Mouse (Mus musculus): ENCODE results near the gene Olfr1. TPM values are rescaled to one million over a fixed set of nuclear protein-coding genes. Genes with fewer than 3 reads are reported as not detected.

The Olfr1 gene
- polyA plus RNA-seq (2015; fragmentation: Nextera tagmentation; extraction: Ambion mirVana) = not detected in 2 replicates

DNA sequence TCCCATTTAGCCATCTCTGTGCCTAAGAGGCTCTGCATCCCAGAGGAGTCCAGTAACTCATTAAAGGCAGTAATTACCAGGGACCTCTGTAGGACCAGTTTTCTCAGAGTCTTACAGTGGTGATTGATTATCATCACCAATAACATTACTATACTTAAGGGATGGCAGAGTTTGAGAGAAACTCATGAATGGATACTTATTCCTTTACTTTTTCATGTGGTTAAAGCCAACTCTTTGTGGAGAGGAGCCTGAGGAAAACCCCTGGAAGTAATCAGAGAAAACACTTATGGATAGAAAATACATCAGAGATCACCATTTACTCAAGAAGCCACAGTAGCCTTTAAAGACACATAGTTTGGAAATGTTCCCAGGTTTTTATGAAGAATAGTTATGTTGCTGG is at the start of gene Olfr1:
TSS of gene Olfr1 (minus strand) at position 101 of the 400 bp plus-strand sequence.
- H3K36me3 ChIP-seq = no peaks in the 10 kb centered on the region
- no peaks in the 10 kb centered on the region for H3K27me3 ChIP-seq
- H3K9me3 ChIP-seq (replicated peaks) = no peaks in the 10 kb centered on the region
- no peak within 1 kb of the TSS for H3K4me3 ChIP-seq (replicated peaks)
- H3K9ac ChIP-seq = no peak within 1 kb of the TSS
- no peak for ATAC-seq (replicated peaks; ENCODE audit: low FRiP score)
- H3K27ac ChIP-seq = no peak within 1 kb of the TSS
- H3K4me2 ChIP-seq = no peak within 1 kb of the TSS
- H3K4me1 ChIP-seq = no peaks in the 10 kb centered on the region

DNA sequence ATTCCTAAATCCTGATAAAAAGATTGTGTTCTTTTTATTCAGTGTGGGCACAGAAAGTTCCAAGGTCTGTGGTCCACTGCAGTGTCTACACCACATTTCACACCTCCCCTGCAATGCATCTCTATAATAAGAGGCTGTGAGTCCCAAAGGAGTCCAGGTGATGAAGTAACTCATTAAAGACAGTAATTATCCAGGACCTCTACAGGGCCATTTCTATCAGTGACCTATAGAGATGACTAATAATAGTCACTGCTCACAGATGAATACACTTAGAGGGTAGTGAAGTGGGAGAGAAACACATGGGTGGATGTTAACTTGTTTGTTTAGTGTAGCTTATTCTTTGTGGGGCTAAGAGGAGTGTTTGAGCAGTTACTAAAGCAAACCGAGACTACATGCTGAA is 29.0 kb upstream of the Olfr1 start, which contains the start of gene Olfr378:
TSS of gene Olfr378 (minus strand) at position 101 of the 400 bp plus-strand sequence.
- WGBS = 93% methylated on average over 1 of the region's 1 CpGs

DNA sequence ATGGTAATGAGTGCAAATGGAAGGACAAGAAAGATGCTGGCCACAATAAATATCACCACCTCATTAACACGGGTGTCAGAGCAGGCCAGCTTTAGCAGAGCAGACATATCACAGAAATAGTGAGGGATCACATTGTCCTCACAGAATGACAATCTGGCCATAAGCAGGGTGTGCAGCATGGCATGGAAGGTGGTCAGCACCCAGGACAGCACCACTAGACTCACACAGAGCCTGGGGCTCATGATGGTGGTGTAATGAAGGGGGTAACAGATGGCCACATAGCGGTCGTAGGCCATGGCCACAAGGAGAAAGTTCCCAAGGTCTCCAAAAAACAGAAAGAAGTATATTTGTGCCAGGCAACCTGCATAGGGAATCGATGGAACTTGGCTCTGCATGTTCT is 4.0 kb downstream of the Olfr1 start:
- H3K4me1 ChIP-seq = no peaks in the 10 kb centered on the region
- no peak overlapping the region for H3K27ac ChIP-seq
- no peaks in the 10 kb centered on the region for H3K9me3 ChIP-seq (replicated peaks)
- no peak for ATAC-seq (replicated peaks; ENCODE audit: low FRiP score)
- H3K9ac ChIP-seq = no peak overlapping the region
- 56% methylated on average over 4 of the region's 4 CpGs for WGBS
- H3K36me3 ChIP-seq = no peaks in the 10 kb centered on the region
- no peaks in the 10 kb centered on the region for H3K27me3 ChIP-seq
- no peak overlapping the region for H3K4me2 ChIP-seq
- H3K4me3 ChIP-seq (replicated peaks) = no peak overlapping the region

More for the DNA sequence above, 29.0 kb upstream of the Olfr1 start, which contains the start of gene Olfr378:
- ATAC-seq (replicated peaks; ENCODE audit: low FRiP score) = no peak
- Histone ChIP-seq H3K9me3 (replicated peaks) (no peaks in the 10 kb centered on the region), H3K9ac (no peak within 1 kb of the TSS), H3K4me1 (no peaks in the 10 kb centered on the region), H3K27me3 (no peaks in the 10 kb centered on the region), H3K4me2 (no peak within 1 kb of the TSS), H3K36me3 (no peaks in the 10 kb centered on the region), H3K4me3 (replicated peaks) (no peak within 1 kb of the TSS), H3K27ac (no peak within 1 kb of the TSS)

DNA sequence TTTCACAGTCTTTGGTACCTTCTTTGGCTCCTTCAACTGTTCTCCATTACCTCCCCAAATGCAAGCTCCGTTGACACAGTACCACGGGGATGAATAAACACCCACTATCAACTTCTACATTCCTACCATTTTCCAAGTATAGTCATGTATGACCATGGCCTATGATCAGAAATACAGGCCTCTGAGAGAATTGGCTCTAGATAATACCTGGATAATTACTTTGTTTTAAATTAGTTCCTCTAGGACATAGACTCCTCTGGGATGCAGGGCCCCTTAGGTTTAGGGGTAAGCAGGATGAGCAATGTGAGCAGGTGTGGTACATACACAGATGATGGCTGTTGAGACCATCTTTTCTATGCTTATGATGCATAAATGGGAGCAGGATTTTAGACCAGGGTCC is 28.5 kb downstream of the Olfr1 start, which contains the start of gene Olfr376:
TSS of gene Olfr376 (plus strand) at position 301 of the 400 bp plus-strand sequence.
- no peaks in the 10 kb centered on the region for H3K4me1 ChIP-seq
- no peak for ATAC-seq (replicated peaks; ENCODE audit: low FRiP score)
- H3K27ac ChIP-seq = no peak within 1 kb of the TSS
- no peak within 1 kb of the TSS for H3K4me2 ChIP-seq
- H3K9ac ChIP-seq = no peak within 1 kb of the TSS
- H3K9me3 ChIP-seq (replicated peaks) = no peaks in the 10 kb centered on the region
- no peaks in the 10 kb centered on the region for H3K36me3 ChIP-seq
- WGBS = 88% methylated on average over 2 of the region's 2 CpGs
- no peaks in the 10 kb centered on the region for H3K27me3 ChIP-seq
- no peak within 1 kb of the TSS for H3K4me3 ChIP-seq (replicated peaks)

GRCm38 (mm10) chr11:73350483-73350882 is 48.9 kb downstream of the Olfr1 start, which contains the start of gene Olfr20:
Olfr20 (plus strand) TSS chr11:73350783.
- ATAC-seq (replicated peaks; ENCODE audit: low FRiP score) = no peak
- no peak within 1 kb of the TSS for H3K27ac ChIP-seq
- no peak within 1 kb of the TSS for H3K4me3 ChIP-seq (replicated peaks)
- H3K27me3 ChIP-seq = no peaks in the 10 kb centered on the region
- H3K36me3 ChIP-seq = no peaks in the 10 kb centered on the region
- no peak within 1 kb of the TSS for H3K4me2 ChIP-seq
- no peaks in the 10 kb centered on the region for H3K4me1 ChIP-seq
- H3K9ac ChIP-seq = no peak within 1 kb of the TSS
- no peaks in the 10 kb centered on the region for H3K9me3 ChIP-seq (replicated peaks)
- WGBS = 47% methylated on average over 3 of the region's 3 CpGs

Other genes with a start within 250 kb of the Olfr1 start
- 0.47 and 0.50 TPM in 2 replicates for gene P2rx5, start 239.2 kb downstream of the Olfr1 start, polyA plus RNA-seq (2015; fragmentation: Nextera tagmentation; extraction: Ambion mirVana)
- 121 and 131 TPM in 2 replicates for gene Emc6, start 222.6 kb downstream of the Olfr1 start, polyA plus RNA-seq (2015; fragmentation: Nextera tagmentation; extraction: Ambion mirVana)
- 202 and 204 TPM in 2 replicates for gene Tax1bp3, start 222.5 kb downstream of the Olfr1 start, polyA plus RNA-seq (2015; fragmentation: Nextera tagmentation; extraction: Ambion mirVana)
- 17.7 and 18.2 TPM in 2 replicates for gene Ctns, start 200.6 kb downstream of the Olfr1 start, polyA plus RNA-seq (2015; fragmentation: Nextera tagmentation; extraction: Ambion mirVana)
- 1.5 and 1.7 TPM in 2 replicates for gene Shpk, start 200.2 kb downstream of the Olfr1 start, polyA plus RNA-seq (2015; fragmentation: Nextera tagmentation; extraction: Ambion mirVana)
- gene Trpv1, start 165.3 kb downstream of the Olfr1 start, polyA plus RNA-seq (2015; fragmentation: Nextera tagmentation; extraction: Ambion mirVana) = 0.12 TPM in 1 of 2 replicates, not detected in the other
- 0.18 and 0.22 TPM in 2 replicates for gene Trpv3, start 132.2 kb downstream of the Olfr1 start, polyA plus RNA-seq (2015; fragmentation: Nextera tagmentation; extraction: Ambion mirVana)
- gene Aspa, start 70.0 kb downstream of the Olfr1 start, polyA plus RNA-seq (2015; fragmentation: Nextera tagmentation; extraction: Ambion mirVana) = 17.1 and 17.2 TPM in 2 replicates
- gene Gm49340, start 69.9 kb downstream of the Olfr1 start, polyA plus RNA-seq (2015; fragmentation: Nextera tagmentation; extraction: Ambion mirVana) = not detected in 2 replicates
- 0.32 and 0.33 TPM in 2 replicates for gene Spata22, start 69.9 kb downstream of the Olfr1 start, polyA plus RNA-seq (2015; fragmentation: Nextera tagmentation; extraction: Ambion mirVana)
- not detected in 2 replicates for gene Olfr20, start 48.8 kb downstream of the Olfr1 start, polyA plus RNA-seq (2015; fragmentation: Nextera tagmentation; extraction: Ambion mirVana)
- not detected in 2 replicates for gene Olfr376, start 28.4 kb downstream of the Olfr1 start, polyA plus RNA-seq (2015; fragmentation: Nextera tagmentation; extraction: Ambion mirVana)
- gene Olfr378, start 28.9 kb upstream of the Olfr1 start, polyA plus RNA-seq (2015; fragmentation: Nextera tagmentation; extraction: Ambion mirVana) = not detected in 2 replicates
- not detected in 2 replicates for gene Olfr380, start 57.9 kb upstream of the Olfr1 start, polyA plus RNA-seq (2015; fragmentation: Nextera tagmentation; extraction: Ambion mirVana)
- not detected in 2 replicates for gene Olfr381, start 92.0 kb upstream of the Olfr1 start, polyA plus RNA-seq (2015; fragmentation: Nextera tagmentation; extraction: Ambion mirVana)
- not detected in 2 replicates for gene Olfr382, start 117.6 kb upstream of the Olfr1 start, polyA plus RNA-seq (2015; fragmentation: Nextera tagmentation; extraction: Ambion mirVana)
- not detected in 2 replicates for gene Olfr385, start 193.4 kb upstream of the Olfr1 start, polyA plus RNA-seq (2015; fragmentation: Nextera tagmentation; extraction: Ambion mirVana)
- not detected in 2 replicates for gene Olfr384, start 199.0 kb upstream of the Olfr1 start, polyA plus RNA-seq (2015; fragmentation: Nextera tagmentation; extraction: Ambion mirVana)

All from kidney, embryonic 15.5 days (tissue).